Mouse (Mus musculus): ENCODE results near the gene Dnmt3b.
A peak's percentile ranks its signal among the peaks of the same experiment; 100 is the strongest.
"Not testable (repeated sequence)": the region's sequence is repeated elsewhere in the genome, so short reads cannot be mapped to it uniquely, and the experiment has no call there.

The Dnmt3b gene

GRCm38 (mm10) chr2:153633259-153633658 lies 16.0 kb upstream of the Dnmt3b start:
- no peak for DNase-seq (ENCODE audit: low read depth, low spot score)

DNA sequence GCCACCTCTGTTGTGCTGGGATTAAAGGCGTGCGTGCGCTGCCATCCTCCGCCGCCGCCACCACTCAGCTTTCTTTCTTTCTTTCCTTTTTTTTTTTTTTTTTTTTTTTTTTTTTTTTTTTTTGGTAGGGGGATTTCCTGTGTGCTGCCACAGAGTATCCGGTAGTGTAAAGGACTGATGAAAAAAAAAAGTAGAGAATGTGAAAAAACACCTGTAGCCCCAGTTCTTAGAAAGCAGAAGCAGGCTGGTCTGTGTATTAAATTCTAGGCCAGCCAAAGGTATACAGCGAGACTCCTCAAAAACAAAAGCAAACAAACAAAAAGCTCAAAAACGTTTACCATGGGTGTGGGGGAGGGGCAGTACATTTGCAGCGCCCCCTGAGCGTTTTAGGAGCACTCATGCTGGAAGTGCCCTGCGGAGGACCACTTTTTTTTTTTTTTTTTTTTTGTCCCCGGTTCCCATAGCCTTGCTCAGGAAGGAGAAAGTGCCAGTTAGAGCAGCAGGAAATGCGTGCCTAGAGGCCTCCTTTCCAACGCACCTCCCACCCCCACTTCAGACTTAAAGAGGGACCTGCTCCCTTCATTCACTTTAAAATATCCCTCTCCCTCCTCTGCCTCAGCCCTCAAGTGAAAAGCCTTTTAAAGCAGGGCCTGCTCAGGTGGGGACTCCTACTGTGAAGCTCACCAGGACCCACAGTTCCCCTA lies 10.1 kb upstream of the Dnmt3b start:
- DNase-seq (ENCODE audit: low read depth, low spot score): no peak

DNA sequence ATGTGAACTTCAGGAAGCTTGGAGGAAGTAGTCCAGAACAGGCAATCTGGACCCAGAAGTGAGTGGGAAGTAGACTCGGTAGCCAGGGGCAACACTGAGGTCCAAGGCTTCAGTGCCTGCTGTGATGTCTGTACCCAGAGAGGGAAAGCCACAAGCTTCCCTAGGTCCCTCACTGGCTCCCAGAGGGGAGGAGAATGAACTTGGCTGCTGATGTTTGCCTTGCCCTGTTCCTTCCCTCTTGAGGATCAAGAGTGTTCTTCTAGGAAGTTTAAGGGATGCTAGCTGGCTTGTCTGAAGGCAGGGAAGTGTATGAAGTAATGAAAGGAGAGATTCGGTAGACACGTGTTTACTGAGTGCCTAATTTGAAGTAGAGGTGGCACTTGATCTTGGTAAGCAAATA lies 6.8 kb upstream of the Dnmt3b start:
- DNase-seq (ENCODE audit: low read depth, low spot score): no peak

GRCm38 (mm10) chr2:153642999-153643398 lies 6.3 kb upstream of the Dnmt3b start:
- DNase-seq (ENCODE audit: low read depth, low spot score): no peak

- DNase-seq (ENCODE audit: low read depth, low spot score): no peak
These were observed 415 bp upstream of the Dnmt3b start for GRCm38 (mm10) chr2:153648773-153649297.

- DNase-seq (ENCODE audit: low read depth, low spot score): no peak
These were observed 901 bp downstream of the Dnmt3b start for GRCm38 (mm10) chr2:153650014-153650687.

- no peak for DNase-seq (ENCODE audit: low read depth, low spot score)
These were observed 2.4 kb downstream of the Dnmt3b start for GRCm38 (mm10) chr2:153651681-153652080.

- not testable (repeated sequence) for DNase-seq (ENCODE audit: low read depth, low spot score)
These were observed 8.4 kb downstream of the Dnmt3b start for GRCm38 (mm10) chr2:153657659-153658058.

GRCm38 (mm10) chr2:153660616-153661015 lies 11.4 kb downstream of the Dnmt3b start:
- no peak for DNase-seq (ENCODE audit: low read depth, low spot score)

DNA sequence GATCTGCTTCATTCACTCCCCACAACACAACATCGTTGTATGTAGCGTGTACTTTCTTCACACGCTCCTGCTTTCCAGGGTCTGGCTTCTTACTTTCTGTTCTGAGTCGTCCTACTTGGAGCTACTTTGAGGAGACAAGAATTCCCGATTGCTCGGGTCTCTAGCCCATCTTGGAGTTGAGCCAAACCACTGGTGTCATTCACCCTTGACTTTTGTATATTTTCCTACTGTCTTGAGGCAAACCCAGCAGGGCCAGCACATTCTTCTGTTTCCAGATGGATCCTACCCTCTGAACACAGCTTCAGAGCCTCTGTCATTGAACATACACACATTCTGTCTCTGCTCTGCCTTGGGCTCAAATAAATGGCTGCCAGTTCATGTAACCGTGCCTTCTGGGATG lies 16.2 kb downstream of the Dnmt3b start:
- DNase-seq (ENCODE audit: low read depth, low spot score): no peak

DNA sequence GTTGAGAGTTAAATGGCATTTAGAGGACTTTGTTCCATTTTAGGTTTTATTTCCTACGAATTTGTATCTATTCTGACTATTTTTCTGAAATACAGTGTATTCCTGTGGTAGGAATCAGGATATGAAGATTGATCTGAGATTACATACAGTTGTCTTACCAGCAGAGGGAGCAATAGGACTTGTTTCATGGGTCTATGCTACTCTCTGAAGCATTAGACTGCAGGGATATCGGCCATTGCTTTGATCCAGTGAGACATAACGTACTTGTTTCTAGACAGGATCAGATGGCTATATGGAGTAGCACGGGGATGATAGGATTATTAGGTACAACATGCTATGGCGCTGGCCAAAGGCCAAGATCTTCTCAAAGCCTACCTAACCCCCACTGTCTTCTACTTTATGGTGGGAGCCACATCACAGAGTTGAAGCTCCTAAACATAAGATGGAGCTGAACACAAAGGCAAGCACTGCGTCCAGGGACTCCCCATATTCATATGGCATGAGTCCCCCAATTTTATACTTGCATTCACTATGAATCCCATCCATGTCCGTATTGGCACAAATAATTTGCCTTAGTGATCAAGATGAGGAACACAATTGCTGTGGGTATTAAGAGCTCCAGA lies 19.6 kb downstream of the Dnmt3b start:
- DNase-seq (ENCODE audit: low read depth, low spot score): peak; percentile 44

GRCm38 (mm10) chr2:153670111-153670510 lies 20.9 kb downstream of the Dnmt3b start:
- DNase-seq (ENCODE audit: low read depth, low spot score): no peak

- no peak for DNase-seq (ENCODE audit: low read depth, low spot score)
These were observed 23.4 kb downstream of the Dnmt3b start for GRCm38 (mm10) chr2:153672619-153673018.

- not testable (repeated sequence) for DNase-seq (ENCODE audit: low read depth, low spot score)
These were observed 26.1 kb downstream of the Dnmt3b start for GRCm38 (mm10) chr2:153675364-153675763.

GRCm38 (mm10) chr2:153676944-153677343 lies 27.7 kb downstream of the Dnmt3b start:
- DNase-seq (ENCODE audit: low read depth, low spot score): no peak

DNA sequence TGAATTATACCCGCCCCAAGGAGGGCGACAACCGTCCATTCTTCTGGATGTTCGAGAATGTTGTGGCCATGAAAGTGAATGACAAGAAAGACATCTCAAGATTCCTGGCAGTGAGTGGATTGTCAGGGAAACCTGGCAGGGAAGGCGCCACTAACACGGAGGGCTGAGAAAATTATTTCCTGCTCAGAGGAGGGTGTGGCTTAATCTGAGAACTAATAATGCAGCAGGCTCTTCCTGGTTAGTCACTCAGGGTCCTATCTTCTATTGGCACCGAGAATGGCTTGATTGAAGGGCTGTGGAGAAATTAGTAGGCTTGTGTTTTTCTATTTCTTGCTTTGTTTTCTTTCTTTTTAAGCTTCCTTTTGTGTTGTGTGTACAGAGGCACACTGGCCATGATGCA lies 28.3 kb downstream of the Dnmt3b start:
- no peak for DNase-seq (ENCODE audit: low read depth, low spot score)

DNA sequence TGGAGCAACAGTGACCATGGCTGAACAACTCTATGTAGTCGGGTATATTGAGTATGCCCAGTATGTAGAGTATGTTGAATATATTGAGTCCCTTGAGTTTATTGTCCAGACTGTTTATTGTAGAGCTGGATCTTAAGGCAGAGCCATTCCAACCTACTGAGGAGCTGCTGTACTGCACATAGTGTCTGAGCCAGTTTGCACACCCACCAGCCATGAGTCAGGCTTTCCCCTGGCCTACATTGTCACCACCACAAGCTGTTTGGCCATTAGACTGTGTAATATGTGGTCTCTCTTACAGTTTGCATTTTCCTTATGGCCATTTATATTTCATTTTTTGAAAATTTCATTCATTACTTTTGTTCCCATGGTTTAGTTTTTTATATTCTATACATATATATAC lies 30.7 kb downstream of the Dnmt3b start:
- peak; percentile 36 for DNase-seq (ENCODE audit: low read depth, low spot score)

GRCm38 (mm10) chr2:153693413-153693812 lies 44.2 kb downstream of the Dnmt3b start:
- DNase-seq (ENCODE audit: low read depth, low spot score): not testable (repeated sequence)

GRCm38 (mm10) chr2:153694462-153695085 lies 45.3 kb downstream of the Dnmt3b start:
- DNase-seq (ENCODE audit: low read depth, low spot score): no peak

DNA sequence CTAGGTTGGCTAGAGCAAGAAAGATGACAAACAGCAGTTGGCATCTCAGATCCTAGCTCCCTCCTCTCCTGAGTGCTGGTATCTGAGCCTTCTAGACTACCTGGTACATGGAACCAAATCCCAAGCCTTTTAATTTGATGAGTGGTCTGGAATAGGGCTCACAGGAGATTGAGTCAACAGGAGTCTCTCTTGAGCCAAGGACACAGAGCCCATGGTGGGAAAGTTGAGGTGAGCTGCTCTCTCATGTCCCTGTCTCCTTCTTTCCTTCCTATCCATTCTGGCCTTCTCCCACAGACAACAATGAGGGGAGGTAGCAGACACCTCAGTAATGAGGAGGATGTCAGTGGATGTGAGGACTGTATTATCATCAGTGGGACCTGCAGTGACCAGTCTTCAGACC lies 47.1 kb downstream of the Dnmt3b start, which contains the start of gene Dnmt3c:
TSS of gene Dnmt3c (plus strand) at position 301 of the 400 bp plus-strand sequence.
- DNase-seq (ENCODE audit: low read depth, low spot score): no peak

- DNase-seq (ENCODE audit: low read depth, low spot score): no peak
These were observed 54.1 kb downstream of the Dnmt3b start for GRCm38 (mm10) chr2:153703389-153703788.
